Mouse (Mus musculus) midbrain, embryonic 15.5 days (tissue): ENCODE data around the gene Amd1. TPM values are rescaled to one million over a fixed set of nuclear protein-coding genes. Genes with fewer than 3 reads are reported as not detected.

Experiments used
- polyA plus RNA-seq: library from polyadenylated mRNA; unstranded; fragments of >200 nt; fragmentation: Nextera tagmentation; extraction: Ambion mirVana; gene quantifications from 2 replicates; pipeline ENCODE4 v1.2.1, GENCODE M21; 2015

Gene Amd1
- polyA plus RNA-seq, 1 experiment from 2014 or later = 42.1 TPM

Other genes starting within 250 kb of the Amd1 start
- gene Slc16a10, start 159.9 kb downstream of the Amd1 start, polyA plus RNA-seq = 3.6 and 4.1 TPM in 2 replicates
- 61.9 and 63.6 TPM in 2 replicates for gene Rpf2, start 55.1 kb downstream of the Amd1 start, polyA plus RNA-seq
- 78.8 and 80.0 TPM in 2 replicates for gene Gtf3c6, start 44.1 kb downstream of the Amd1 start, polyA plus RNA-seq
- gene Cdk19, start 37.4 kb upstream of the Amd1 start, polyA plus RNA-seq = 8.6 and 10.1 TPM in 2 replicates